In genomic region chr19:5424092-5424781, GRCm38 (mm10) we compare ENCODE assay signal across 8 mouse cellular contexts. TPM values are rescaled to one million over a fixed set of nuclear protein-coding genes. Genes with fewer than 3 reads are reported as not detected.
A peak's percentile ranks its signal among the peaks of the same experiment; 100 is the strongest.
DNase-seq lines count a peak whose midpoint lies in the region; ATAC-seq and TF ChIP-seq lines count a peak whose summit lies in the region.

No protein-coding gene starts in this region.

- H3K9ac ChIP-seq in CH12.LX (ENCODE audit: insufficient read depth, low read depth) = peak overlapping the region; percentile 94
- H3K9ac ChIP-seq in heart, embryonic 15.5 days = peak overlapping the region; percentile 89

- no peak for TF ChIP-seq RAD21 in CH12.LX (IDR thresholded peaks at IDR 0.05; ENCODE audit: low read depth, low read length)

- H3K36me3 ChIP-seq in CH12.LX (replicated peaks in 1 of 2; ENCODE audit: control insufficient read depth in 1 of 2, insufficient read depth in 1 of 2, low read length in 1 of 2) = peaks cover 35 to 61% of the 10 kb centered on the region in 2 experiments
- peaks cover 48% of the 10 kb centered on the region for H3K36me3 ChIP-seq in erythroblast, embryonic 14.5 days (ENCODE audit: control insufficient read depth)
- H3K36me3 ChIP-seq in heart, embryonic 15.5 days = peaks cover 30% of the 10 kb centered on the region

- no peaks in the 10 kb centered on the region; the same call in 1 of the 2 replicates for H3K79me2 ChIP-seq in CH12.LX (replicated peaks; ENCODE audit: control insufficient read depth, extremely low read depth, insufficient read depth, poor library complexity, severe bottlenecking)

- DNase-seq in CH12.LX (ENCODE audit: extremely low read depth) = peak; percentile 62
- peak; percentile 46 to 51 for DNase-seq in adrenal gland, postnatal 4 days (ENCODE audit: low spot score in 2 of 2)
- peak; percentile 90 for DNase-seq in kidney, postnatal 10 days
- peak; percentile 77 for DNase-seq in lung, postnatal 14 days
- peak; percentile 73 for DNase-seq in retina, embryonic 14.5 days (ENCODE audit: low spot score)
- DNase-seq in thymus, postnatal 4 days = peak; percentile 87

- H3K27ac ChIP-seq in CH12.LX (ENCODE audit: insufficient read depth, low read depth) = peak overlapping the region; percentile 21; the same call in 1 of the 2 replicates
- peak overlapping the region; percentile 95 for H3K27ac ChIP-seq in heart, embryonic 15.5 days

- peak overlapping the region; percentile 62 to 76 (median 67) for H3K4me3 ChIP-seq in CH12.LX (replicated peaks in 1 of 3; ENCODE audit: low read depth in 2 of 3, low read length in 2 of 3, poor library complexity in 1 of 3)
- H3K4me3 ChIP-seq in erythroblast, embryonic 14.5 days (replicated peaks) = peak overlapping the region; percentile 89
- H3K4me3 ChIP-seq in heart, embryonic 15.5 days = peak overlapping the region; percentile 83

- WGBS in heart, embryonic 15.5 days = under 1% methylated on average over 41 of the region's 48 CpGs

- in situ Hi-C loops in CH12.LX (cut with MboI; ENCODE audit: low pct_ligation_motif_present, low pct_unique_long_range_greater_than_20kb, low sequenced_read_pairs) = no loop called here

- ATAC-seq in heart, embryonic 15.5 days (replicated peaks; ENCODE audit: insufficient number of reproducible peaks, insufficient read depth, low FRiP score, low read depth) = peak; percentile 67

- no peak for TF ChIP-seq EP300 in CH12.LX (IDR thresholded peaks at IDR 0.05; ENCODE audit: low read length)

- no peaks in the 10 kb centered on the region for H3K27me3 ChIP-seq in CH12.LX (replicated peaks)
- no peaks in the 10 kb centered on the region for H3K27me3 ChIP-seq in erythroblast, embryonic 14.5 days (ENCODE audit: control insufficient read depth)
- H3K27me3 ChIP-seq in heart, embryonic 15.5 days = no peaks in the 10 kb centered on the region

- no peak for TF ChIP-seq POLR2A in CH12.LX (IDR thresholded peaks at IDR 0.05; ENCODE audit: low read depth, low read length)

- dilution Hi-C loops in CH12.LX (cut with MboI; ENCODE audit: extremely low pct_ligation_motif_present, extremely low pct_unique_long_range_greater_than_20kb, low sequenced_read_pairs) = no loop called here

- TF ChIP-seq CTCF in CH12.LX (conservative IDR thresholded peaks at IDR 0.05 in 1 of 2, IDR thresholded peaks at IDR 0.05 in 1 of 2; ENCODE audit: low read depth in 2 of 2, low read length in 2 of 2) = no peak

- no peaks in the 10 kb centered on the region for H3K9me3 ChIP-seq in CH12.LX (replicated peaks; ENCODE audit: low read length)
- no peaks in the 10 kb centered on the region for H3K9me3 ChIP-seq in erythroblast, embryonic 14.5 days (ENCODE audit: control insufficient read depth, low read length)
- no peaks in the 10 kb centered on the region for H3K9me3 ChIP-seq in heart, embryonic 15.5 days (replicated peaks)

- peak overlapping the region; percentile 52 for H3K4me2 ChIP-seq in CH12.LX (ENCODE audit: insufficient read depth, low read depth, poor library complexity, severe bottlenecking)
- H3K4me2 ChIP-seq in heart, embryonic 15.5 days = peak overlapping the region; percentile 91

- H3K4me1 ChIP-seq in CH12.LX (ENCODE audit: control insufficient read depth in 1 of 2, insufficient read depth in 2 of 2) = peaks cover 16 to 32% of the 10 kb centered on the region in 2 experiments
- H3K4me1 ChIP-seq in erythroblast, embryonic 14.5 days (ENCODE audit: control insufficient read depth) = peaks cover 44% of the 10 kb centered on the region
- peaks cover 34% of the 10 kb centered on the region for H3K4me1 ChIP-seq in heart, embryonic 15.5 days (replicated peaks)

TF ChIP-seq in CH12.LX, 34 proteins besides CTCF, POLR2A, EP300 and RAD21:
- TF ChIP-seq E2F4 (IDR thresholded peaks at IDR 0.05; ENCODE audit: insufficient replicate concordance, low read depth, low read length) (no peak), SIN3A (IDR thresholded peaks at IDR 0.05; ENCODE audit: low read length) (peak; percentile 47; the same call in 1 of the 2 replicates), MAZ (IDR thresholded peaks at IDR 0.05; ENCODE audit: low read depth, low read length) (peak; percentile 13; the same call in 1 of the 2 replicates), MEF2A (IDR thresholded peaks at IDR 0.05; ENCODE audit: borderline replicate concordance, low read depth, low read length) (0 out of 2 replicates have a peak, but pooled peaks have one; percentile 18), ELF1 (IDR thresholded peaks at IDR 0.05; ENCODE audit: low read depth, low read length) (no peak), USF2 (conservative IDR thresholded peaks at IDR 0.05; ENCODE audit: low read depth, low read length) (no peak), MXI1 (IDR thresholded peaks at IDR 0.05; ENCODE audit: low read depth, low read length) (peak; percentile 78; the same call in 1 of the 2 replicates), SMC3 (IDR thresholded peaks at IDR 0.05; ENCODE audit: low read depth, low read length) (no peak), MYC (IDR thresholded peaks at IDR 0.05; ENCODE audit: low read depth, low read length) (0 out of 2 replicates have a peak, but pooled peaks have one; percentile 22), IRF4 (IDR thresholded peaks at IDR 0.05; ENCODE audit: low read depth, low read length) (no peak), NELFE (IDR thresholded peaks at IDR 0.05; ENCODE audit: low read depth, low read length) (no peak), USF1 (IDR thresholded peaks at IDR 0.05; ENCODE audit: low read depth, low read length) (peak; percentile 23; the same call in 1 of the 2 replicates), JUN (IDR thresholded peaks at IDR 0.05; ENCODE audit: insufficient read depth, low read depth, low read length) (no peak), MAX (IDR thresholded peaks at IDR 0.05; ENCODE audit: low read length) (peak; percentile 73; the same call in 1 of the 2 replicates)

RNA-seq across cellular contexts. Expression of gene Drap1, which starts 0.5 kb away (rescaled TPM):
- total RNA-seq in CH12.LX (2012; rRNA removed) = 142 and 143 TPM in 2 replicates
- 73.3 and 86.7 TPM in 2 replicates for total RNA-seq in CH12.LX (2014; rRNA removed)
- 180 and 215 TPM in 2 replicates for polyA plus RNA-seq in CH12.LX (2012; ENCODE audit: insufficient read length, low read depth)
- total RNA-seq in adrenal gland, postnatal 4 days (2021) = 100 to 1,000 TPM; 236 to 266 TPM
- polyA plus RNA-seq in erythroblast, embryonic 14.5 days (2012) = 25.1 and 29.2 TPM in 2 replicates
- 205 and 220 TPM in 2 replicates for polyA plus RNA-seq in heart, embryonic 15.5 days (2015; fragmentation: Nextera tagmentation; extraction: Ambion mirVana)

RNA-seq across cellular contexts. Expression of gene AI837181, which starts 0.7 kb away (rescaled TPM):
- total RNA-seq in CH12.LX (2012; rRNA removed) (8.6 and 9.8 TPM in 2 replicates), CH12.LX (2014; rRNA removed) (19.3 and 22.0 TPM in 2 replicates)
- 20.7 and 25.1 TPM in 2 replicates for polyA plus RNA-seq in CH12.LX (2012; ENCODE audit: insufficient read length, low read depth)
- total RNA-seq in adrenal gland, postnatal 4 days (2021) = 10 to 100 TPM; 55.1 to 56.7 TPM
- polyA plus RNA-seq in erythroblast, embryonic 14.5 days (2012) = 3.1 and 3.7 TPM in 2 replicates
- 34.8 and 46.9 TPM in 2 replicates for polyA plus RNA-seq in heart, embryonic 15.5 days (2015; fragmentation: Nextera tagmentation; extraction: Ambion mirVana)

RNA-seq across cellular contexts. Expression of gene Tsga10ip, which starts 21.9 kb away (rescaled TPM):
- total RNA-seq in CH12.LX (2012; rRNA removed) (0.80 and 0.89 TPM in 2 replicates), CH12.LX (2014; rRNA removed) (0.14 TPM in 1 of 2 replicates, not detected in the other)
- polyA plus RNA-seq in CH12.LX (2012; ENCODE audit: insufficient read length, low read depth) = 0.87 and 1.0 TPM in 2 replicates
- total RNA-seq in adrenal gland, postnatal 4 days (2021) = not detected
- not detected in 2 replicates for polyA plus RNA-seq in erythroblast, embryonic 14.5 days (2012)
- polyA plus RNA-seq in heart, embryonic 15.5 days (2015; fragmentation: Nextera tagmentation; extraction: Ambion mirVana) = 2.0 TPM in 2 replicates

RNA-seq across cellular contexts. Expression of gene Fosl1, which starts 23.1 kb away (rescaled TPM):
- total RNA-seq in CH12.LX (2012; rRNA removed) (not detected in 2 replicates), CH12.LX (2014; rRNA removed) (not detected in 2 replicates)
- polyA plus RNA-seq in CH12.LX (2012; ENCODE audit: insufficient read length, low read depth) = not detected in 2 replicates
- total RNA-seq in adrenal gland, postnatal 4 days (2021) = under 1 TPM in 1 of 2 experiments, not detected in 1; 0.20 TPM
- 0.12 and 0.18 TPM in 2 replicates for polyA plus RNA-seq in erythroblast, embryonic 14.5 days (2012)
- polyA plus RNA-seq in heart, embryonic 15.5 days (2015; fragmentation: Nextera tagmentation; extraction: Ambion mirVana) = not detected in 2 replicates

RNA-seq across cellular contexts. Expression of gene Ccdc85b, which starts 33.5 kb away (rescaled TPM):
- total RNA-seq in CH12.LX (2012; rRNA removed) = 4.2 and 4.8 TPM in 2 replicates
- total RNA-seq in CH12.LX (2014; rRNA removed) = 2.0 and 2.1 TPM in 2 replicates
- 4.1 and 5.0 TPM in 2 replicates for polyA plus RNA-seq in CH12.LX (2012; ENCODE audit: insufficient read length, low read depth)
- total RNA-seq in adrenal gland, postnatal 4 days (2021) = 10 to 100 TPM; 10.4 to 10.6 TPM
- 0.54 and 0.57 TPM in 2 replicates for polyA plus RNA-seq in erythroblast, embryonic 14.5 days (2012)
- 9.0 and 9.9 TPM in 2 replicates for polyA plus RNA-seq in heart, embryonic 15.5 days (2015; fragmentation: Nextera tagmentation; extraction: Ambion mirVana)

Comparison
In these comparisons a context has a peak if more than half of its experiments do, and no peak if none do; other contexts are left out.
1. Peak in every context shown above with its lines: DNase-seq, ATAC-seq, H3K4me3 ChIP-seq and H3K27ac ChIP-seq.